Mouse (Mus musculus): ENCODE data around the gene Extl1.

GRCm38 (mm10) chr4:134416177-134416576 lies 32.5 kb upstream of the Extl1 start:
- TF ChIP-seq CTCF (conservative IDR thresholded peaks at IDR 0.05; ENCODE audit: low read length), result no peak
- TF ChIP-seq POU5F1 (IDR thresholded peaks at IDR 0.05; ENCODE audit: borderline replicate concordance, low read length), result no peak
